Mouse (Mus musculus): ENCODE measurements around the gene Nyx.

DNA sequence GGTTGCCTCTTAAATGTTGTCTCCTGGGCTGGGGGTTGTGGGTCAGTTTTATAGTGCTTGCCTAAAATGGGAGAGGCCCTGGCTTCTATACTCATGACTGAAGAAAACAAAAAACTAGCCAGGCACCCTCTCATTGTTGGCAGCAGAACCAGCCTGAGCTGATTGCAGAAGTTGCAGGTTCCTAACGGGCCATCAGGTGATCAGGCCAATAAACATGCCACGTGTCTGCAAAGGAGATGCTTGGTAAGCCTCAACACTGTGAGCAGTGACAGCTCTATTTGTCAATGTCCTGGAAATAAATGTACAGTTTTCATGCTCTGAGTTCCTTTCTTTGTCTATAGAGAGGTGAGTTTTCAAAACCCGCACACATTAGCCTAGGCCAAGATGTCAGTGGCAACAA, 23.1 kb downstream of the Nyx start:
- TF ChIP-seq CTCF (IDR thresholded peaks at IDR 0.05; ENCODE audit: extremely low read depth, insufficient read depth, insufficient read length, insufficient replicate concordance): no peak
- no peak for TF ChIP-seq POLR2A (IDR thresholded peaks at IDR 0.05; ENCODE audit: low read depth, low read length)

All from spleen, adult 2 months (tissue).